In genomic region chr1:132010632-132011501, GRCm38 (mm10) we compare ENCODE assay signal across 10 mouse cellular contexts. TPM values are rescaled to one million over a fixed set of nuclear protein-coding genes. Genes with fewer than 3 reads are reported as not detected.
DNase-seq lines count a peak whose midpoint lies in the region; ATAC-seq lines count a peak whose summit lies in the region.
"Had no signal": no experiment of that assay in that cellular context is flagged by ENCODE, and none has a peak within 500 bp of the region (broad histone marks: within the 10 kb centered on the region; RNA-seq: fewer than 3 reads in every experiment).

No protein-coding gene starts in this region.

- 83% methylated on average over 17 of the region's 17 CpGs for WGBS in limb, embryonic 15.5 days
- 89% methylated on average over 17 of the region's 17 CpGs for WGBS in limb, embryonic 10.5 days
- 82% methylated on average over 17 of the region's 17 CpGs for WGBS in intestine, embryonic 15.5 days
- WGBS in hindbrain, embryonic 16.5 days: 89% methylated on average over 17 of the region's 17 CpGs

- no peak overlapping the region for H3K9ac ChIP-seq in limb, embryonic 15.5 days
- no peak overlapping the region for H3K9ac ChIP-seq in intestine, embryonic 15.5 days
- H3K9ac ChIP-seq in hindbrain, embryonic 16.5 days (ENCODE audit: low read depth, low read length): no peak overlapping the region
- H3K9ac ChIP-seq: forebrain, embryonic 13.5 days had no signal

- H3K27ac ChIP-seq in limb, embryonic 15.5 days: 0 out of 2 replicates have a peak overlapping the region, but pooled peaks have one; percentile 47
- H3K27ac ChIP-seq in limb, embryonic 10.5 days: no peak overlapping the region
- H3K27ac ChIP-seq in intestine, embryonic 15.5 days: no peak overlapping the region
- H3K27ac ChIP-seq in hindbrain, embryonic 16.5 days (ENCODE audit: low read depth, low read length): no peak overlapping the region
- H3K27ac ChIP-seq: forebrain, embryonic 13.5 days had no signal

- no peak for ATAC-seq in limb, embryonic 15.5 days (ENCODE audit: insufficient number of reproducible peaks, low FRiP score, low TSS enrichment, low read depth)
- peak; percentile 17 for ATAC-seq in megakaryocyte, adult 5-6 weeks (ENCODE audit: poor library complexity, severe bottlenecking)
- ATAC-seq in intestine, embryonic 15.5 days: no peak
- no peak for ATAC-seq in hindbrain, embryonic 16.5 days
- ATAC-seq: forebrain, embryonic 13.5 days had no signal

- H3K4me2 ChIP-seq in limb, embryonic 15.5 days: no peak overlapping the region
- no peak overlapping the region for H3K4me2 ChIP-seq in intestine, embryonic 15.5 days (replicated peaks)
- no peak overlapping the region for H3K4me2 ChIP-seq in hindbrain, embryonic 16.5 days (ENCODE audit: low read length)
- H3K4me2 ChIP-seq: forebrain, embryonic 13.5 days had no signal

- DNase-seq in limb, embryonic 10.5 days (ENCODE audit: low spot score): no peak
- peak; percentile 47 for DNase-seq in c-Kit-positive CD71-negative TER-119-negative erythroid progenitor cells, embryonic 14.5 days (ENCODE audit: low read depth)
- DNase-seq in thymus, postnatal 14 days: peak; percentile 66
- DNase-seq in right cerebral cortex, postnatal 4 days: no peak
- DNase-seq: layer of hippocampus, adult 9-11 months had no signal

- H3K27me3 ChIP-seq in limb, embryonic 15.5 days: no peaks in the 10 kb centered on the region
- H3K27me3 ChIP-seq in limb, embryonic 10.5 days (ENCODE audit: low read depth, poor library complexity, severe bottlenecking): no peaks in the 10 kb centered on the region
- no peaks in the 10 kb centered on the region for H3K27me3 ChIP-seq in intestine, embryonic 15.5 days (replicated peaks)
- H3K27me3 ChIP-seq in hindbrain, embryonic 16.5 days (replicated peaks; ENCODE audit: control insufficient read depth, insufficient read depth, low read length): no peaks in the 10 kb centered on the region
- H3K27me3 ChIP-seq: forebrain, embryonic 13.5 days had no signal

- H3K4me3 ChIP-seq in limb, embryonic 15.5 days: no peak overlapping the region
- H3K4me3 ChIP-seq in limb, embryonic 10.5 days: no peak overlapping the region
- no peak overlapping the region for H3K4me3 ChIP-seq in intestine, embryonic 15.5 days (replicated peaks)
- H3K4me3 ChIP-seq in hindbrain, embryonic 16.5 days (ENCODE audit: low read length): no peak overlapping the region
- H3K4me3 ChIP-seq: forebrain, embryonic 13.5 days had no signal

- peaks cover 17% of the 10 kb centered on the region for H3K36me3 ChIP-seq in limb, embryonic 15.5 days
- peaks cover 21% of the 10 kb centered on the region for H3K36me3 ChIP-seq in limb, embryonic 10.5 days
- no peaks in the 10 kb centered on the region for H3K36me3 ChIP-seq in intestine, embryonic 15.5 days
- peaks cover 10% of the 10 kb centered on the region for H3K36me3 ChIP-seq in hindbrain, embryonic 16.5 days (ENCODE audit: control insufficient read depth, insufficient read depth, low read length)

- peaks cover 26% of the 10 kb centered on the region for H3K4me1 ChIP-seq in limb, embryonic 15.5 days
- H3K4me1 ChIP-seq in limb, embryonic 10.5 days: peaks cover 18% of the 10 kb centered on the region
- peaks cover 14% of the 10 kb centered on the region for H3K4me1 ChIP-seq in intestine, embryonic 15.5 days (replicated peaks)
- H3K4me1 ChIP-seq in hindbrain, embryonic 16.5 days (ENCODE audit: control insufficient read depth, insufficient read depth, low read depth, low read length): peaks cover 17% of the 10 kb centered on the region

- no peaks in the 10 kb centered on the region for H3K9me3 ChIP-seq in limb, embryonic 15.5 days
- no peaks in the 10 kb centered on the region for H3K9me3 ChIP-seq in limb, embryonic 10.5 days (replicated peaks)
- no peaks in the 10 kb centered on the region for H3K9me3 ChIP-seq in intestine, embryonic 15.5 days
- no peaks in the 10 kb centered on the region for H3K9me3 ChIP-seq in hindbrain, embryonic 16.5 days (ENCODE audit: control insufficient read depth, low read length)
- H3K9me3 ChIP-seq: forebrain, embryonic 13.5 days had no signal

RNA-seq across cellular contexts. Expression of gene Elk4, which starts 3.5 kb away (rescaled TPM):
- polyA plus RNA-seq in limb, embryonic 15.5 days (2015; fragmentation: Nextera tagmentation; extraction: Ambion mirVana): 24.3 and 24.4 TPM in 2 replicates
- polyA plus RNA-seq in limb, embryonic 10.5 days (2016; fragmentation: Nextera tagmentation; extraction: Ambion mirVana): 10.6 and 15.2 TPM in 2 replicates
- total RNA-seq in megakaryocyte, adult 5-6 weeks (2015): 90.6 and 94.3 TPM in 2 replicates
- 53.1 and 63.6 TPM in 2 replicates for total RNA-seq in megakaryocyte, adult 5-6 weeks (2017)
- polyA plus RNA-seq in intestine, embryonic 15.5 days (2015; fragmentation: Nextera tagmentation; extraction: Ambion mirVana): 15.2 and 16.0 TPM in 2 replicates
- 10.0 and 10.2 TPM in 2 replicates for polyA plus RNA-seq in hindbrain, embryonic 16.5 days (2015; fragmentation: Nextera tagmentation; extraction: Ambion mirVana)

RNA-seq across cellular contexts. Expression of gene Slc45a3, which starts 48.1 kb away (rescaled TPM):
- 13.9 and 14.2 TPM in 2 replicates for polyA plus RNA-seq in limb, embryonic 15.5 days (2015; fragmentation: Nextera tagmentation; extraction: Ambion mirVana)
- 1.7 and 2.0 TPM in 2 replicates for polyA plus RNA-seq in limb, embryonic 10.5 days (2016; fragmentation: Nextera tagmentation; extraction: Ambion mirVana)
- total RNA-seq in megakaryocyte, adult 5-6 weeks (2015): 0.16 and 0.46 TPM in 2 replicates
- 0.33 TPM in 1 of 2 replicates, not detected in the other for total RNA-seq in megakaryocyte, adult 5-6 weeks (2017)
- 2.8 and 3.6 TPM in 2 replicates for polyA plus RNA-seq in intestine, embryonic 15.5 days (2015; fragmentation: Nextera tagmentation; extraction: Ambion mirVana)
- 0.96 and 1.5 TPM in 2 replicates for polyA plus RNA-seq in hindbrain, embryonic 16.5 days (2015; fragmentation: Nextera tagmentation; extraction: Ambion mirVana)

RNA-seq across cellular contexts. Expression of gene Mfsd4a, which starts 57.0 kb away (rescaled TPM):
- polyA plus RNA-seq in limb, embryonic 15.5 days (2015; fragmentation: Nextera tagmentation; extraction: Ambion mirVana): 11.7 and 14.7 TPM in 2 replicates
- polyA plus RNA-seq in limb, embryonic 10.5 days (2016; fragmentation: Nextera tagmentation; extraction: Ambion mirVana): 9.5 and 13.4 TPM in 2 replicates
- 0.11 TPM in 1 of 2 replicates, not detected in the other for total RNA-seq in megakaryocyte, adult 5-6 weeks (2015)
- 0.51 and 0.61 TPM in 2 replicates for total RNA-seq in megakaryocyte, adult 5-6 weeks (2017)
- polyA plus RNA-seq in intestine, embryonic 15.5 days (2015; fragmentation: Nextera tagmentation; extraction: Ambion mirVana): 8.7 and 10.3 TPM in 2 replicates
- 6.9 and 9.0 TPM in 2 replicates for polyA plus RNA-seq in hindbrain, embryonic 16.5 days (2015; fragmentation: Nextera tagmentation; extraction: Ambion mirVana)

Comparison
In these comparisons a context has a peak if more than half of its experiments do, and no peak if none do; other contexts are left out.
1. DNase-seq: peak in c-Kit-positive CD71-negative TER-119-negative erythroid progenitor cells, embryonic 14.5 days (single experiment) and thymus, postnatal 14 days (single experiment); none in limb, embryonic 10.5 days (single experiment) and right cerebral cortex, postnatal 4 days (single experiment).